Mouse (Mus musculus): ENCODE measurements around the gene Rad1.
"Not testable (repeated sequence)": the region's sequence is repeated elsewhere in the genome, so short reads cannot be mapped to it uniquely, and the experiment has no call there.

Gene Rad1

DNA sequence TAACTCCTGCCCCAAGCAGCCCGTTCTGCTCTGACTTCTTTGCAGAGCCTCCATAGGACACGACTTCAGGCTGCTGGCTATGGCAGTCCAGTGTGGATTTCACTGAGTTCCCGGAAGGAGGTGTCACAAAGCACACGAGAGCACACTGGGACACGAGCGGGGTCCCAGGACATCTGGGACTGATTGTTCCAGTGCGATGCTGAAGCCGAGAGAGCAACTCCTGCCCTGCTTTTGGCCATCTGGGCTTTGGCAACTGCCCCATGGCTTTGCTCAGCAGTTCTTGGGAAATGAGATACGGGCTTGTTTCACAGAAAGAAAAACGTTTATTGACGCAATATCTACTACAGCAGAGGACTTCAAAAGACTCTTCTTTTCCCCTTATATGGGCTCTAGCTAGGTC lies 20.3 kb downstream of the Rad1 start:
- DNase-seq (ENCODE audit: low spot score in 2 of 2), result no peak

DNA sequence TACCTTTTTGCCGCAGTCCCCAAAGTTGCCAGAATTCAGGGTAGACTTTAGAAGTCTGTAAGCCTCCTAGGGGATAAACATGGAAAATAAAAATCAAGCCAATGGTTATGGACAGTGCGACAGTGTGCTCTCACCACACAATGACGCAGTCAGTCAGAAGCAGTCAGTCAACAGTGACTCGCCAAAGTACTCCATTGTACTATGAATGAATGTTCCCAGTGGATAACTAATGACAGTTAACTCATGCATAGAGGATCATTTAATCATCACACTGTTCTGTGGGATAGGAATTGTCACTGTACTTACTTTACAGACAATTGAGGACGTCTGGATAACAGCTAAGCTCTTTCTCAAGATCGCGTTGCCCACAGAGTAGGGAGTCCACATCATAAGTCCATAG lies 29.3 kb downstream of the Rad1 start:
- DNase-seq (ENCODE audit: low spot score in 2 of 2), result no peak

DNA sequence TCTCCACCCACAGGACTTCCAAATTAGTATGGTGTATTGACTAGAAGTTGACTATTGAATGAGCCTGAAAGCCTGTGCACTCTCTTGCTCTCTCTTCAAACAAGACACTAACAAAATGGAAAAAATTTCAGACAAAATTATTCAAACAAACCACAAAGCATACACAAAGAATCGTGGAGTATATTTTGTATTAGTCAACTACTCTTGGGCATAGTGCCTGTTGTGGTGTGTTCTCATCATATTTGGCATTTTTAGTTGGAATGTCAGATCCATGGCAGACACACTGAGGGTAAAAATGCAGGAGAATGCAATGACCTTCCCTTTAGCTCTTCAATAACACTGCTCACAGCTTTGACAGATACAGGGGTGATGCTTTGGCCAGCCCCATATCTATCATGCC lies 40.1 kb downstream of the Rad1 start:
- no peak for DNase-seq (ENCODE audit: low spot score in 2 of 2)

DNA sequence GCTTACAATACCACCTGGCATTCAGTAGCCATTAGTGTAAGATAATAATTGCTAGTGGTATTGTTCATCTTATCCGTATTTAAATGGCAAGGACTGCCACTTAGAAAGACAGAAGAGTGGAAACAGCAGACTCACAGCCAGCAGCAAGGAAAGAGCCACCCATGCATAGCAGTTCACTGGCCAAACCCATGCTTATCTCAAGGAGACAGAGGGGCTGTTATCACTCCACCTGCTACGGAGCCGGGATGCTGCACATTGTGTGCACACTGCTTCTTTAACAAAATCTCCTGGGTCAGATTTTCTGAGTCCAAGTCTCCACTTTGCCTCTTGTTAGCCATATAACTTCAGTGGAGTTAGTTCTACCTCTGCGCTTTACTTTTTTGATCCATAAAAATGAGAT lies 45.5 kb downstream of the Rad1 start:
- DNase-seq (ENCODE audit: low spot score in 2 of 2), result no peak

DNA sequence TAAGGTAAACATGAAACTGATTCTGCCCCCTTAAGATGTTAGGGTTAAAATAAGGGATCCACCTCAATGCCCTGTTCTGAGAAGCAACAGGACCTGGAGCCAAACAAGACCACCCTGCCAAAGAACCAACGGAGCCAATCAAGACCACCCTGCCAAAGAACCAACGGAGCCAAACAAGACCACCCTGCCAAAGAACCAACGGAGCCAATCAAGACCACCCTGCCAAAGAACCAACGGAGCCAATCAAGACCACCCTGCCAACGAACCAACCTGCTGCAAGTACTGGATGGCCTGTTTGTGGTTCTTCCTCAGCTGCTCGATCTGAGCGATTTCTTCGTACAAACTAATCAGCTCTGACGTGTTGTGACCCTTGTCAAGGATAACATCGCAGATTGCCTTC lies 47.5 kb downstream of the Rad1 start:
- DNase-seq (ENCODE audit: low spot score in 2 of 2), result not testable (repeated sequence)

DNA sequence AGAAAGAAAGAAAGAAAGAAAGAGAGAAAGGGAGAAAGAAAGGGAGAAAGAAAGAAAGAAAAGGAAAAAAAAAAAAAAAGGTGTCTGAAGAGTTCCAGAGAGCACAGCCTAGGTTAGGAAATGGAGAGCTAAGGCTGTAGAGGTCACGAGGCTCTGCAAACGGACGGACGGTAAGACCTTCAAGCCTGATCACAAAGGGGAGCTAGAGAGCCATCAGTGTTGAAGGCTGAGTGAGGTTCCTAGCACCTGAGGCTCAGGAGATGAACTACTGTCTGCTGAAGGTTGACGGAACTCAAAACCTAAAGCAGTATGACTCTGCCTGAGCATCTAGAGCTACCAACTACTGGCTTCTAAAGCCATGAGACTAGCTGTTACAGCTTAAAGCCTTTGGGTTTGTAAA lies 48.8 kb downstream of the Rad1 start:
- DNase-seq (ENCODE audit: low spot score in 2 of 2), result no peak

DNA sequence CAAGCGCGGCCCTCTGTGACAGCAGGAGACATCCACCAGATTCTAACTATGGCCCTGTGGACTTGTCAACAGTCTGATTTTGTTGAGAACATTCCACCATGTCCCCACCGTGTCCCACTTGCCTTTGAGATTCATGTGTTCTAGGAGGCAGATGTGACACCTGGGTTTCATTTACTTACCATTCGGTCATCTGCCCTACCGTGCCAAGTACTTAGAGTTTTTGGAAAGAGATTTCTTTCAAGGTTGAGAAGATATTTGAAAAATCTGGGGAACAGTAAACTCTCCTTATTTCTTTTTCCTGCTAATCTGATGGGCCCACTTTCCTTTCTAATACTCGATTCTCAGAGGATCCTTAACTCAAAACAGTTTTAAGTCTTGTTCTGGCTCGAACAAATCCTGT lies 50.2 kb downstream of the Rad1 start:
- no peak for DNase-seq (ENCODE audit: low spot score in 2 of 2)

DNA sequence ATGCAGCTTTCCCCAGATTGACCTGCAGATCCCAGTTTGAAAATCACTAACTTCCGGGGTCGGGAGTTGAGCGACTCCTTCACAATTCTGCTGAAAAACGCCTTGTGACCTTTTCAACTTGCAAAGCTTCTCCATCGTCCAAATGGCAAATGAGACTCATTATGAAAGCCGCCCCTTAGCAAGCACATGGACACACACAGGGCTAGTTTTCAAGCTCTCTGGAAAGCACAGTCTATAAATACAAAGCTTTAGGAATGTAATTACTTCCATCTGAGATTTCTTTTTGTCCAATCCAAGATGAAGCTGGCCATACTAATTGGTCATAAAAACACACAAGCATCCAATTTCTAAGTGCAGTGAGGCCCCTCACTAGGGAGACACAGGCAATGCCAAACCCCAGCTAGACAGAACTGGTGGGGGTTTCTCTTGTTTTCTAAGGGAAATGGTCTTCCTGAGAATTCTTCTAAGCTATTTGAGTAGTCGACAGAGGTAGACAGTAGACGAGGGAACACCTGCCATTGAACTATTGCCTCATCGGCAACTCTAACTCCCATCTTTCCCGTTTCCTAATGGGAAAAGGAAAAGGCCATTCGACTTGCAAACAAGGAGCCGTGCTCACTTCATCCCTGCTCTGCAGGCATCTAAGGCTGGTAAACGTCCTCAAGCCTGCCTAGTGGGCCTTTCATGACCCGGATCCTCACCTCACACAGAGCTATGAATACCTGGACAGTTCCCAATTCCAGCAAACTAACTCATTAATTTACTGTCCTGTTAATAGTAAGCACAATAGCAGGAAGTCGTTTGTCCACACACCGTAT lies 54.7 kb downstream of the Rad1 start:
- DNase-seq (ENCODE audit: low spot score in 2 of 2), result no peak

All from spleen, postnatal 14 days (tissue).